ENCODE assay signal across 16 mouse cellular contexts in genomic region chr15:78809739-78810138, GRCm38 (mm10). TPM values are rescaled to one million over a fixed set of nuclear protein-coding genes. Genes with fewer than 3 reads are reported as not detected.
"Had no signal": no experiment of that assay in that cellular context is flagged by ENCODE, and none has a peak within 500 bp of the region (broad histone marks: within the 10 kb centered on the region; RNA-seq: fewer than 3 reads in every experiment).

No protein-coding gene starts in this region.

- H3K27me3 ChIP-seq: lung, embryonic 15.5 days had no signal

- DNase-seq: kidney, adult 9 months; layer of hippocampus, adult 9-11 months; layer of hippocampus, postnatal 36 days; left cerebral cortex, postnatal 4 days; midbrain, embryonic 14.5 days; right cerebral cortex, adult 18-20 months; right cerebral cortex, postnatal 25 days had no signal

- H3K36me3 ChIP-seq: limb, embryonic 13.5 days; liver, embryonic 15.5 days; lung, embryonic 15.5 days; midbrain, embryonic 10.5 days had no signal

- H3K27ac ChIP-seq: kidney, postnatal 0 days; limb, embryonic 13.5 days; liver, embryonic 15.5 days; lung, embryonic 15.5 days; midbrain, embryonic 10.5 days had no signal

- H3K4me1 ChIP-seq: liver, embryonic 15.5 days had no signal

- H3K4me2 ChIP-seq: limb, embryonic 13.5 days; liver, embryonic 15.5 days; lung, embryonic 15.5 days had no signal

- ATAC-seq: intestine, postnatal 0 days had no signal

- H3K9me3 ChIP-seq: limb, embryonic 13.5 days; liver, embryonic 15.5 days; lung, embryonic 15.5 days; midbrain, embryonic 10.5 days had no signal

- H3K4me3 ChIP-seq: limb, embryonic 13.5 days; liver, embryonic 15.5 days; lung, embryonic 15.5 days; midbrain, embryonic 10.5 days had no signal

- H3K9ac ChIP-seq: limb, embryonic 13.5 days; liver, embryonic 15.5 days; lung, embryonic 15.5 days had no signal

RNA-seq across cellular contexts. Expression of gene Lgals2, which starts 45.6 kb away (rescaled TPM):
- total RNA-seq: layer of hippocampus, adult 18-20 months; layer of hippocampus, postnatal 36 days; left cerebral cortex, adult 8-10 months; left cerebral cortex, postnatal 4 days had no signal
- polyA plus RNA-seq: midbrain, embryonic 10.5 days; midbrain, embryonic 14.5 days; neural tube, embryonic 14.5 days had no signal
